Mouse (Mus musculus) heart, adult 2 months (tissue): Measurements from ENCODE around the gene Slc23a2.

Experiments used
- CTCF ChIP-seq: fragments of 200-600 bp; IDR thresholded peaks from 2 replicates; pipeline ENCODE4 v1.8.1; 2022; ENCODE audit warnings: antibody characterized with exemption, mild to moderate bottlenecking, moderate library complexity
- EP300 ChIP-seq: fragments of 200-500 bp; IDR thresholded peaks from 2 replicates; pipeline ENCODE4 v1.6.1; 2011; ENCODE audit warnings: low read depth, low read length, control low read depth; ENCODE audit not compliant: insufficient read depth
- POLR2A ChIP-seq: fragments of 200-500 bp; IDR thresholded peaks from 2 replicates; pipeline ENCODE4 v1.6.1; 2011; ENCODE audit warnings: mild to moderate bottlenecking, low read depth, low read length, control low read depth; ENCODE audit not compliant: insufficient read depth

- no peak for TF ChIP-seq CTCF
- TF ChIP-seq POLR2A: no peak
- no peak for TF ChIP-seq EP300
Measured at GRCm38 (mm10) chr2:132108988-132109387, 35.9 kb downstream of the Slc23a2 start.
